Mouse (Mus musculus) heart, adult 2 months (tissue): ENCODE data around the gene Mmp24.

Experiments
- CTCF ChIP-seq: fragments of 200-600 bp; IDR thresholded peaks from 2 replicates; pipeline ENCODE4 v1.8.1; 2022; ENCODE audit warnings: antibody characterized with exemption, mild to moderate bottlenecking, moderate library complexity
- EP300 ChIP-seq: fragments of 200-500 bp; IDR thresholded peaks from 2 replicates; pipeline ENCODE4 v1.6.1; 2011; ENCODE audit warnings: low read depth, low read length, control low read depth; ENCODE audit not compliant: insufficient read depth
- POLR2A ChIP-seq: fragments of 200-500 bp; IDR thresholded peaks from 2 replicates; pipeline ENCODE4 v1.6.1; 2011; ENCODE audit warnings: mild to moderate bottlenecking, low read depth, low read length, control low read depth; ENCODE audit not compliant: insufficient read depth

DNA sequence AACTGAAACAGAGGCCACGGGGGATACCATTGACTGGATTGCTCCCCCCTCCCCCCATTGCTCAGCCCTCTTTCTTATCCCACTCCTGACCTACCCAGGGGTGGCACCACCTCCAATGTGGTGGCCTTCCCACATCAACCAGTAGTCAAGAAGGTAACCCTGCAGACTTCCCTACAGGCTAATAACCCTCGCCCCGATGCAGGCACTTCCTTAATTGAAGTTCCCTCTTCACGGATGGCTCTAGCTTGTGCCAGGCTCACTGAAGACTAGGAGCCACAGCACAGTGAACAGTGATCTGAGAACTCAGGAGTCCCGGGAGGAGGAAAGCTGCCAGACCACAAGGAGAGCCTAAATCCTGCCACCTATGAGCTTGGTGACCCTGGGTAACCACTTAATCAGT lies 11.8 kb downstream of the Mmp24 start:
- TF ChIP-seq CTCF (no peak), EP300 (no peak), POLR2A (no peak)
